Mouse (Mus musculus): Measurements from ENCODE around the gene Hspa14.

GRCm38 (mm10) chr2:3522558-3522957 lies 9.9 kb upstream of the Hspa14 start:
- no peak for TF ChIP-seq CTCF (IDR thresholded peaks at IDR 0.05; ENCODE audit: extremely low read depth, insufficient read depth, insufficient read length, insufficient replicate concordance)
- no peak for TF ChIP-seq POLR2A (IDR thresholded peaks at IDR 0.05; ENCODE audit: low read depth, low read length)

Data from spleen, adult 2 months (tissue).